Mouse (Mus musculus) v-Abl transformed pro-B cells (cell line): ENCODE results near the gene Wdr19.
"Not testable (repeated sequence)": the region's sequence is repeated elsewhere in the genome, so short reads cannot be mapped to it uniquely, and the experiment has no call there.

Experiments used
- in situ Hi-C, 2 experiments: fragments of 400-800 bp; cut with MboI; formaldehyde crosslinking; loops; one replicate each; pipeline ENCODE4 v1.15.1; 2025; ENCODE audit not compliant: unreplicated experiment in 2 of 2

The Wdr19 gene

GRCm38 (mm10) chr5:65182268-65182667 is 17.2 kb upstream of the Wdr19 start:
- in situ Hi-C loops: no loop called here

- in situ Hi-C loops: no loop called here
These were observed 7.9 kb upstream of the Wdr19 start for GRCm38 (mm10) chr5:65191601-65192000.

- in situ Hi-C loops: no loop called here
These were observed 5.1 kb upstream of the Wdr19 start for GRCm38 (mm10) chr5:65194441-65194840.

DNA sequence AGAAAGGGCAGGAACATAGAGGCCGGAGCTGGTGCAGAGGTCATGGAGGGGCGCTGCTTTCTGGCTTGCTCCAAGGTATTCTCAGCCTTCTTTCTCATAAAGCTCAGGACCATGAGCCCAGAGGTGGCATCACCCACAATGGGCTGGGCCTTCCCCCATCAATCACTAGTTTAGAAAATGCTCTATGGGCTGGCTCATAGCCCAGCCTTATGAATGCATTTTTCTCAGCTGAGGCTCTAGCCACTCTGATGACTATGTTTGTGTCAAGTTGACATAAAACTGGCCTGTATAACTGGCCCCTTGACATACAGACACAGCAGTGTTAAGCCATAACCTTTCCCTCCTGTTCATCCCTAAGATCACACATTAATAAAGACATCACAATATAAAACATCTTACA is 5.2 kb downstream of the Wdr19 start:
- in situ Hi-C loops: loop anchor here (10.0 to 25.0 kb wide), 3 partner anchors 192 to 317 kb away; no protein-coding TSS in a partner anchor

GRCm38 (mm10) chr5:65213321-65213720 is 13.8 kb downstream of the Wdr19 start:
- in situ Hi-C loops: loop anchor here (10.0 to 25.0 kb wide), 3 partner anchors 201 to 329 kb away; no protein-coding TSS in a partner anchor

DNA sequence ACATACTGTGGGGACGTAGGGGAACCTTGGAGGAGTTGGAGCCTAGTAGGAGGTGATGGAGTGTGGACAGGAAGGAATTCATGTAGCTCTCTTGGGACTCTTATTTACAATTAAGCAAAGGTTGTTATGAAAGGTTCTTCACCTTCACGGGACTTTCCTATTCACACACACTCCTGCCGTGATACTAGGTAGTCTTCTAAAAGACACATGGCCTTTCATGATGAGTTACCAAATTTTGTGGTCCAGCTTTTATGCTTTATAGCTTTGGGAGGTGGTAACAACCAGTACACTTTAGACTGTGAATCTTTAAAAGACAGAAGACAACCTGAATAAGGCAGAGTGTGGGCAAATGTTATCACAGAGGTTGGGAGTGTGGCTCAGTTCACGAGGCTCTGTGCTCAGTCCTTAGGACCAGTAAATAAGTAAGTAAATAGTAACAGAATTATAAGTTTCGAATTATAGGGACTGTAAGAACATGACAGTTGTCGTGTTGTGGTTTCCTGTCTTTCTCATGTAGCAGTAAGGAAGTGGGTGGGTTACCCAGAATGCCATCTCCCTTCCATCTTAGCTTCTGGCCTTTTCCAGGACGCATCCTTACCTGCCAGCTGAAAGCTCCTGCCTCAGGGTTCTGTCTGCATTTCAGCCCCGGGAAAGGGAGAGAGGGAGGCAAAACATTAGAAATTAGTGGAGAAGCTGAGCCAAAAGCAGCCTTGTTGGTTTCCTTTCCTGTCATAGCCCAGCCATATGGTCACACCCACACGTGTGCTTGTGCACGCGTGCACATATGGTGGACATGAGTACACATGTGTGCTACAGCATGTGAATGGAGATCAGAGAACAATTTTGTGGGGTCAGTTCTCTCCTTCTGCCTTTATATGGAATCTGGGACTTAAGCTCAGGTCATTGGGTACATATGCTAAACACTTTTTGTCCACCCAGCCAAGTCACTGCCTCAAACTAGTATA is 18.1 kb downstream of the Wdr19 start:
- in situ Hi-C loops: loop anchor here (10.0 to 25.0 kb wide), 3 partner anchors 205 to 333 kb away; no protein-coding TSS in a partner anchor

DNA sequence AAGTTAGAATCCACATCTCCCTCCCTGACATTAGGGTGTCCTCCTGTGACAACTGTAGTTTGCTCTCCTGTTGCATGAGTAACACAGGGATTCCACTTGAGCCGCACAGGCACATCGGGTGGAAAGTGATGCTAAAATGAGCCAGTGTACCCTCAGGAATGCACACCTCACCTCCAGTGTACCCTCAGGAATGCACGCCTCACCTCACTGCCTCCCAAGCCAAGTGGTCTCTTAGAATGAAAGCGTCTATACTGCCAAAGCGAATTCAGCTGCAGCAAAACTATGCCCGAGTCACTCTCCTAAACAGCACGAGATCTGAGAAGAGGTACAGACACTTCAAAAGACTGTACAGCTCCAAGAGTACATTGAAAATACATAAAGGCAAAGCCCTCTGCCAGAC is 21.5 kb downstream of the Wdr19 start:
- in situ Hi-C loops: loop anchor here (25.0 kb wide), 2 partner anchors 209 to 334 kb away; no protein-coding TSS in a partner anchor

DNA sequence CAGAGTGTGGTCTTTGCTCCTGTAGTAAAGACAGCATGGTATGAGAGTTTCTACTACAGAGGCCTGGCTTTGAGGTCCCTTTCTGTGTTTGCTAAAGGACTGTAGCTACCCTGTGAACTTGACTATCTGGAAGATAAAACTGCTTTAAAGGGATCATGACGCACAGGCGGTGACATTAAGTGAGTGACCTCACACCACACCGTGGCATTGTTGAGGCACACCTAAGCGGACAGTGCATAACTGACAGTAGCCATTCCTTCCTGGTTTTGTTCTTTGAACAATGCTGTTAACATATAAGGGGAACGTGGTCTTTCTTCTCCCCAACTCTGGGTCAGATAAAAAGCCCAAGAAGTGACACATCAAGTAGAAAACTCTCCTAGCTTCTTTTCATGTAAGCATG is 24.6 kb downstream of the Wdr19 start:
- in situ Hi-C loops: loop anchor here (25.0 kb wide), 2 partner anchors 212 to 337 kb away; no protein-coding TSS in a partner anchor

DNA sequence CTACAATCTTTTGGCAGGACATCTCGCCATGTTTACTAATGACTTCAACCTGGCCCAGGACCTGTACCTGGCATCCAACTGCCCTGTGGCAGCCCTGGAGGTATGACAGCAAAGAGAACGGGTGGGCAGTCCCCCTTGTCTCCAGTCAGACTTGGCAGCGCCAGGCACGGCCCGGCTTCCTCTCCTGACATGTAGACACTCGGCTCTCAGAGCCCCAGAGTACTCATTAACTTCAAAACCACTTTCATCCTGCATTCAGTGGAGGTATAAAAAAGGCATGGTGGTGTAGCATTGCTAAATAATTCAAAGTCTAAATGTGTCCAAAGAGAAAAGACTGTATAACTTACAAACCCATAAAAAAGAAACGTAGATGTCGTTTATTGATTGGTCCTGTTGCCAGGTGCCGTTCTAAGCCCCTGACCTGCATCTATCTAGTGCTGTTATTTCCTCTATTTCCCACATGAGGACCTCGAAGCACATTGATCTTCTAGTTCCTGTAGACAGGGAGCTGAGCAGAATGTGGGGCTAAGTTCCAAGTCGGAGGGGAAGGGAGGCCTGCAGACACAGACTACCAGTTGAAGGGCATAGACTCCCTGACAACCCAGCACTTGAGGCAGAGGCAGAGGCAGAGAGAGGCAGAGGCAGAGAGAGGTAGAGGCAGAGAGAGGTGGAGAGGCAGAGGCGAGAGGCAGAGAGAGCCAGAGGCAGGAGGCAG is 31.9 kb downstream of the Wdr19 start:
- in situ Hi-C loops: no loop called here

DNA sequence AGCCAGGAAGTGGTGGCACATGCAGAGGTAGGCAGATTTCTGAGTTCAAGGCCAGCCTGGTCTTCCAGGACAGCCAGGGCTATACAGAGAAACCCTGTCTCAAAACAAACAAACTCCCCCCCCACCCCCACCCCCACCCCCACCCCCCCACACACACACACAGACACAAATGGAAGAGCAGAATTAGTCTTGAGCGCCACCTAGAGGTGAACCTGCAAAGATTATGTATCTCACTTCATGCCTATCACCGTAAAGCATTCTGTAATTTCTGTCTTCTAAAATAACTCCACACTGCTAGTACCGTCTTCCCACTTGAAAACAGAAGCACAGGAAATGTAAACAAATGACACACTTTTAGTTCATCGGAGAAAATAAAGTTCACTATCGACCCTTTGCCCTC is 43.2 kb downstream of the Wdr19 start:
- in situ Hi-C loops: no loop called here

DNA sequence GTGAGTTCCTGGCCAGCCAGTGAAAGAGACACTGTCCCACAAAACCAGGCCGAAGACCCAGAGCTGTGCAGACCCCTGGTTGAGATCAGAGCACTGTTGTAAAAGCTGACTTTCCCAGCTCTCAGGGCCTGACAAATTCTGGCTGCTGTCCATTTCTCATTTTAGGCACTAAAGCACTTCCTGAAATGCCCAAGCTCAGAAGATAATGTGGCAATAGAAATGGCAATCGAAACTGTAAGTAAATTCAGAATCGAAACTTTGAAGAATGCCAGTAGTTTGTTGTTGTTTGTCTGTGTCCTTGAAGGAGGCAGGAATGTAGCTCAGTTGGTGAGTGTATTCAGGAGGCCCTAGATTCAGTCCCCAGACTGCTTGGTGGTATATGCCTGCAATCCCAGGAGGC is 47.8 kb downstream of the Wdr19 start:
- in situ Hi-C loops: no loop called here

DNA sequence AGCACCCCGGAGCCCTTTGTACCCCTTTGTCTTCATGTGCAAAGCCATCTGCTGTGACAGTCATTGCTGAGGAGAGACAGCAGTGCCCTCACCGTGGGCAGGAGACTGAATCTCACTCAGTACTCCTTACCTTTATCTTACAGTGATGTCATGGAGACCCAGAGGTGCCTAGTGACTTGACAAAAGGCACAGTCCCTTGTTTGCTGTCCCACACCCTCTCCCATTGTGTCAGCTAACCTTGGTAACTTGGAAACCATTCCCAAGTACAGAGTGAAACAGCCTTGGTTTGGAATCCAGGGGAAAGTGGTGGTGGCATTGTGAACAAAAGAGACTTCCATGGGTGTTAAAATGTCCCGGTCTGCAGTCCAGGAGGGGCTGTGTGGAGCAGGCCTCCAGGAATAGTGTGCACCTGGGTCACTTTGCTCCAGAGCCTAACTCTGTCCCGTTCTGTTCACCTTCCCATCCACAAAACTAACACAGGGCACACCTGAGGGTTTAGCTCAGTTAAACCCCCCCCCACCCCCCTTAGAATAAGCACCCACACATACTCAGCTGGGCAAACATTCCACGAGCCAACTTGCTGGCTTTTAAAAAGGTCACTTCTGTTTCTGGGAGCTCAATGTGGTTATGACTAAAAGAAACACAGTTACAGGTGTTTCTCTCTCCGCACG is 50.8 kb downstream of the Wdr19 start:
- in situ Hi-C loops: no loop called here

GRCm38 (mm10) chr5:65257910-65258505 is 58.5 kb downstream of the Wdr19 start:
- in situ Hi-C loops: no loop called here

DNA sequence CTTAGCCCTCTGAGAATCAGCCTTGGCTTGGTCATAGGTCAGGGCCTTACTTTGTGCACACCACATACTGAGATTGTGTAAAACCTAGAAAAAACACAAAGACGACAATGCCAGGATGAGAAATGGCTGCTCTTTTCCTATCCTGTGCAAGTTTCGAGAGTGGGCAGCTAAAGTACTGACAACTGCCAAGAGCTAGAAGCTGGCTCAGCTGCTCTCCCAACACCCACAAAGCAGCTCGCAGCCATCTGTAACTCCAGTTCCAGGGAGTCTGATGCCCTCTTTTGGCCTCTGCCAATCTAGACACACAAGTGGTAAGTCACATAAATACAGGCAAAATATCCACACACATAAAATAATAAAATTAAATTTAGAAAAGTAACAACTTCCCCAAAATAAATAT is 74.5 kb downstream of the Wdr19 start:
- in situ Hi-C loops: no loop called here

DNA sequence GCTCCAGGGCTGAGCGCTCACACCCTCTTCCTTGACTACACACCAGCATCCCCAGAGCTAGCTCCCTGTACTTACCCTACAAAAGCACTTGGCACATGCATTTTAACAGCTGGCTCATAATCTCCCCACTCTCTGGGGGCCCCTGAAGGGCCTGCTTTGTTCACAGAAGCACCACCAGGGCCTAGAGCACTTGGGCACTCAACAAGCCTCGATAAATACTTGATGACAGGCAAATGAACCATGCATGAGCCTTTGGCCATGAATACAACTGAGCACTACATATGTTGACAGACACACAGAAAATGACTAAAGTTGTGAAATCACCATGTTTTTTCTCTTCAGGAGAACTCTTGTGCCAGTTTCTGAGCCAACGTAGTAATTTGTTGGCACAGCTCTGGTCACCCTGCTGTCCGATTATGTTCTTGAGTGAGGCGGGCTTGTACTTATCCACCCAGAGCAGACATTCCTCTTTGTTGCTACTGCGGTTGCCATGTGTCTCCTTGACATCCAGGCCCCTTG is 79.7 kb downstream of the Wdr19 start:
- in situ Hi-C loops: no loop called here

DNA sequence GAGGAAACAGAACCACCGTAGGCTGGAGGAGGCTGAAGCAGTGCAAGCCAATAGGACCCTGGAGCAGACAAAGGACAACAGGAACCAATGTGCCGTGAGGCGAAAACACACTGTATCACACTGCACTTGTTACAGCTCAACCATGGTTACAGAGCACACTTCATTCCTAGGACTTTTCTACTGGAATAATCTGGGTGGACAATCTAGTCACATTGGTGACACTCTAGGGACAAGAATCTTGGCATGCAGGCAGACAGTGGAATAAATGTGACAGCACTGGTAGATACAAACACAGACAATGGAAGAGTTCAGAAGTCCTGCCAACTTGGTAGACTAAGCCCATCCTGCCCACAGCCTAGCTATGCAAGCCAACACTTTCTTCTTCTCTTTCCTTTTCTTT is 81.7 kb downstream of the Wdr19 start:
- in situ Hi-C loops: no loop called here

DNA sequence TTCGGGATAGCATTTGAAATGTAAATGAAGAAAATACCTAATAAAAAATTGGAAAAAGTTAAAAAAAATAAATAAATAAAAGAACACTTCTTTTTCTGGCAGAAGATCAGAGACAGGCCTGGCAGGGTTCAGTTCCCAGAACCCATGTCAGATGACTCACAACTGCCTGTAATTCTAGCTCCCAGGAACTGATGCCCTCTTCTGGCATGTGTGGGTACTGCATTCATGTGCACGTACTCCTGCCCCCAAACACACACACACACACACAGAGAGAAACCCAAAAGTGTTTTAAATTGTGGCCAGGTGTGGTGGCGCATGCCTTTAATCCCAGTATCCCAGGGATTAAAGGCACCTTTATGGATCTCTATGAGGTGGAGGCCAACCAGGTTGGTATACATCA is 84.7 kb downstream of the Wdr19 start:
- in situ Hi-C loops: no loop called here

DNA sequence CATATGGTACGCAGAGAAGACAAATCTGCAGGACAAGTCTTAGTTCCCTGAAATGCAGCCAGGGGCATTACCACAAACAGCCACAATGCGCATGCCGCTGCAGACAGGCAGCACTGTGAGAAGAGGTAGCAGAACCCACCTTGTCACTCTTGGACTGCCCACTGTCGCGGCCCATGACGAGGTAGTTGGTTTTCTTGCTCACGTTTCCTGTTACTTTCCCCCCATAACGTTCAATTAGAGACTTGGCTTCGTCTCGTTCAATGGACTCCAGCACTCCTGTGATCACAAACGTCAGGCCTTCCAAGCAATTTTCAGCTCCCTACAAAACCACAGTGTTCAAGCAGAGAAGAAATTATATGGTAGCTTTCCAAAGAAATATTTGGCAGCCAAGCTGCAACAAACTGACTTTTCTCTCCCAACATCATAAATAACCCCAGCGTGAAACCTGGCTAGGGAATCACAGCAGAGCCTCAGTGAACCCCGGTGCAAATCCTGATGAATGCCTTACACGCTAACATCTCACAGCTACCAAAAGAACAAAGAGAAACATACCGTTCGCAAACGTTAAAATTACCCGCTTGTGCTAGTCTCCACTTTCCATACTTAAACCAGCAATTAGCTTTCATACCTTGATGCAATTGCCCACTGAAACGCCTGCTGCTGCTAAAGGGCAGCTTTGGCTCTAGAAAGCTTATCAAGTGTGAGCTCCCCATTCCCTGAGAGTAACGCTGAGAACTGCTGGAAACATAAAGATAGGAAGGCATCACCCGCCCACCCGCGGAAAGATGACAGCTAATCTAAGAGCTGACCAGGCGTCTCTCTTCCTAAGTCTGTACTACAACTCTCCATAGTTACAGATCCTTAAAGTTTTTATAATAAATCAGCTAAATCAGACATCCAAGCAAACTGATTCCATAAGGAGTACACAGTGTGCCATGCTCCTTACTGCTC is 88.5 kb downstream of the Wdr19 start:
- in situ Hi-C loops: no loop called here

DNA sequence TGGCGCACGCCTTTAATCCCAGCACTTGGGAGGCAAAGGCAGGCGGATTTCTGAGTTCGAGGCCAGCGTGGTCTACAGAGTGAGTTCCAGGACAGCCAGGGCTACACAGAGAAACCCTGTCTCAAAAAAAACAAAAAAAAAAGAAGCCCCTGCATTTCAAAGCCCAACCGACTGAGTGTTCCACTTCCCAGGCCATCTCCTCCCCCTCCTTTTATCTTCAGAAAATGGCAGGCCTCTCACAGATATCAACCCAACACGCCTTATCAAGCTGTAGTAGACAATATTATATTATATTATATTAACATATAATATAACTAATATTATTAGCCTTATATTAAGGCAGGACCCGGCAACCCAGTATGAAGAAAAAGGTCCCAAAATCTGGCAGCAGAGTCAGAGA is 89.5 kb downstream of the Wdr19 start:
- in situ Hi-C loops: not testable (repeated sequence)
